Mouse (Mus musculus): ENCODE measurements around the gene Nr2f6. TPM values are rescaled to one million over a fixed set of nuclear protein-coding genes. Genes with fewer than 3 reads are reported as not detected.

The Nr2f6 gene
- total and polyA plus RNA-seq, 3 experiments: 11.8 to 25.2 (median 14.2) TPM

GRCm38 (mm10) chr8:71395071-71395470 is 13.3 kb upstream of the Nr2f6 start:
- TF ChIP-seq NELFE (IDR thresholded peaks at IDR 0.05; ENCODE audit: low read depth, low read length) (no peak), USF1 (IDR thresholded peaks at IDR 0.05; ENCODE audit: low read depth, low read length) (no peak), CHD2 (IDR thresholded peaks at IDR 0.05; ENCODE audit: low read length) (no peak), POLR2A (IDR thresholded peaks at IDR 0.05; ENCODE audit: low read depth, low read length) (no peak), POLR2AphosphoS2 (IDR thresholded peaks at IDR 0.05; ENCODE audit: low read depth, low read length) (no peak), MAFK (IDR thresholded peaks at IDR 0.05; ENCODE audit: insufficient replicate concordance, low read length) (no peak), ETS1 (conservative IDR thresholded peaks at IDR 0.05; ENCODE audit: low read depth, low read length) (no peak), MAX (IDR thresholded peaks at IDR 0.05; ENCODE audit: low read length) (no peak), IRF4 (IDR thresholded peaks at IDR 0.05; ENCODE audit: low read depth, low read length) (no peak), HCFC1 (IDR thresholded peaks at IDR 0.05; ENCODE audit: low read depth, low read length) (no peak), SIN3A (IDR thresholded peaks at IDR 0.05; ENCODE audit: low read length) (no peak), USF2 (conservative IDR thresholded peaks at IDR 0.05; ENCODE audit: low read depth, low read length) (no peak), CHD1 (IDR thresholded peaks at IDR 0.05; ENCODE audit: low read depth, low read length) (no peak)
- no peak overlapping the region for H3K4me3 ChIP-seq (replicated peaks in 1 of 3; ENCODE audit: low read depth in 2 of 3, low read length in 2 of 3, poor library complexity in 1 of 3)
- in situ Hi-C loops (cut with MboI; ENCODE audit: low pct_ligation_motif_present, low pct_unique_long_range_greater_than_20kb, low sequenced_read_pairs) (no loop called here), dilution Hi-C loops (cut with MboI; ENCODE audit: extremely low pct_ligation_motif_present, extremely low pct_unique_long_range_greater_than_20kb, low sequenced_read_pairs) (no loop called here)
- H3K9ac ChIP-seq (ENCODE audit: insufficient read depth, low read depth): no peak overlapping the region
- H3K36me3 ChIP-seq (replicated peaks in 1 of 2; ENCODE audit: control insufficient read depth in 1 of 2, insufficient read depth in 1 of 2, low read length in 1 of 2): peaks cover 13 to 20% of the 10 kb centered on the region in 2 experiments
- no peaks in the 10 kb centered on the region for H3K9me3 ChIP-seq (replicated peaks; ENCODE audit: low read length)
- H3K27me3 ChIP-seq (replicated peaks): no peaks in the 10 kb centered on the region
- H3K4me2 ChIP-seq (ENCODE audit: insufficient read depth, low read depth, poor library complexity, severe bottlenecking): no peak overlapping the region
- H3K27ac ChIP-seq (ENCODE audit: insufficient read depth, low read depth): no peak overlapping the region
- DNase-seq (ENCODE audit: extremely low read depth): no peak
- H3K79me2 ChIP-seq (replicated peaks; ENCODE audit: control insufficient read depth, extremely low read depth, insufficient read depth, poor library complexity, severe bottlenecking): peaks cover 6% of the 10 kb centered on the region; the same call in 1 of the 2 replicates
- H3K4me1 ChIP-seq (ENCODE audit: control insufficient read depth in 1 of 2, insufficient read depth in 2 of 2): peaks cover 13 to 49% of the 10 kb centered on the region in 2 experiments

DNA sequence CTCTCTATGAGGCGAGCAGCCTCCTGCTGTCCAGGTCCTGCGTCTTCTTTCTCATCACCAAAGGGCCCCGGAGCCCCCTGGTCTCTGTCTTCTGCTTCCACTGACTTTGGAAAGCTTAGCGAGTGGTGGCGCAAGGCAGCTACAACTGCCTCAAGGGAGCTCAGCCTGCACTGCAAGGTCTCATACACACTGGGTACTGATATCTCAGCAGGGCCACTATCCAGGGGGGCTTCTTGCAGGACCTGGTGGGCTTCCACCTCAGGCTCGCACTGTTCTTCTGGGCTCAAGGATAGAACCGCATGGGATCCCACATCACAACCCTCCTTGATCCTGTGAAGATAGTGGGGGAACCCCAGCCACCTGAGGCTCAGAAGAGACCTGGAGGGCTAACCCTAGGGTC is 12.7 kb upstream of the Nr2f6 start:
- in situ Hi-C loops (cut with MboI; ENCODE audit: low pct_ligation_motif_present, low pct_unique_long_range_greater_than_20kb, low sequenced_read_pairs) (no loop called here), dilution Hi-C loops (cut with MboI; ENCODE audit: extremely low pct_ligation_motif_present, extremely low pct_unique_long_range_greater_than_20kb, low sequenced_read_pairs) (no loop called here)
- Histone ChIP-seq H3K4me1 (ENCODE audit: control insufficient read depth in 1 of 2, insufficient read depth in 2 of 2) (peaks cover 13 to 49% of the 10 kb centered on the region in 2 experiments), H3K9me3 (replicated peaks; ENCODE audit: low read length) (no peaks in the 10 kb centered on the region), H3K36me3 (replicated peaks in 1 of 2; ENCODE audit: control insufficient read depth in 1 of 2, insufficient read depth in 1 of 2, low read length in 1 of 2) (peaks cover 10 to 14% of the 10 kb centered on the region in 2 experiments), H3K27ac (ENCODE audit: insufficient read depth, low read depth) (no peak overlapping the region), H3K4me3 (replicated peaks in 1 of 3; ENCODE audit: low read depth in 2 of 3, low read length in 2 of 3, poor library complexity in 1 of 3) (no peak overlapping the region), H3K79me2 (replicated peaks; ENCODE audit: control insufficient read depth, extremely low read depth, insufficient read depth, poor library complexity, severe bottlenecking) (peaks cover 6% of the 10 kb centered on the region; the same call in 1 of the 2 replicates), H3K27me3 (replicated peaks) (no peaks in the 10 kb centered on the region), H3K4me2 (ENCODE audit: insufficient read depth, low read depth, poor library complexity, severe bottlenecking) (no peak overlapping the region), H3K9ac (ENCODE audit: insufficient read depth, low read depth) (no peak overlapping the region)
- DNase-seq (ENCODE audit: extremely low read depth): no peak
- no peak for TF ChIP-seq CTCF (conservative IDR thresholded peaks at IDR 0.05 in 1 of 2, IDR thresholded peaks at IDR 0.05 in 1 of 2; ENCODE audit: low read depth in 2 of 2, low read length in 2 of 2)
- TF ChIP-seq RCOR1 (conservative IDR thresholded peaks at IDR 0.05; ENCODE audit: low read depth, low read length): no peak
- TF ChIP-seq JUND (conservative IDR thresholded peaks at IDR 0.05; ENCODE audit: low read depth, low read length): no peak
- TF ChIP-seq ELF1 (IDR thresholded peaks at IDR 0.05; ENCODE audit: low read depth, low read length): no peak
- TF ChIP-seq TBP (conservative IDR thresholded peaks at IDR 0.05; ENCODE audit: low read depth, low read length): no peak
- TF ChIP-seq JUN (IDR thresholded peaks at IDR 0.05; ENCODE audit: insufficient read depth, low read depth, low read length): no peak
- no peak for TF ChIP-seq POLR2AphosphoS2 (IDR thresholded peaks at IDR 0.05; ENCODE audit: low read depth, low read length)
